Mouse (Mus musculus) testis, adult 2 months (tissue): Measurements from ENCODE around the gene Yju2. TPM values are rescaled to one million over a fixed set of nuclear protein-coding genes. Genes with fewer than 3 reads are reported as not detected.

Experiments
- H3K27ac ChIP-seq: fragments of 200-500 bp; 2 replicates; pipeline ENCODE4 v1.5.1; 2012; ENCODE audit warnings: low read depth, low read length; ENCODE audit not compliant: control insufficient read depth, insufficient read depth
- H3K27me3 ChIP-seq: fragments of 200-500 bp; 2 replicates; pipeline ENCODE4 v1.6.1; 2012; ENCODE audit warnings: mild to moderate bottlenecking, low read length, moderate library complexity; ENCODE audit not compliant: control insufficient read depth, insufficient read depth
- H3K36me3 ChIP-seq: fragments of 200-500 bp; 2 replicates; pipeline ENCODE4 v1.6.1; 2012; ENCODE audit warnings: mild to moderate bottlenecking, low read length; ENCODE audit not compliant: control insufficient read depth, insufficient read depth
- H3K4me1 ChIP-seq: fragments of 200-500 bp; 2 replicates; pipeline ENCODE4 v1.6.1; 2012; ENCODE audit warnings: low read length; ENCODE audit not compliant: control insufficient read depth, insufficient read depth
- H3K4me3 ChIP-seq: fragments of 200-500 bp; 2 replicates; pipeline ENCODE4 v1.5.1; 2012; ENCODE audit warnings: low read depth, mild to moderate bottlenecking, low read length, moderate library complexity, mixed read lengths; ENCODE audit not compliant: control insufficient read depth
- CTCF ChIP-seq: fragments of 200-500 bp; IDR thresholded peaks from 2 replicates; pipeline ENCODE4 v1.5.1; 2012; ENCODE audit warnings: low read depth, mild to moderate bottlenecking, inconsistent platforms, low read length, moderate library complexity; ENCODE audit not compliant: control insufficient read depth, insufficient read depth, insufficient replicate concordance
- POLR2A ChIP-seq: fragments of 200-500 bp; IDR thresholded peaks from 2 replicates; pipeline ENCODE4 v1.6.1; 2012; ENCODE audit warnings: low read depth, mild to moderate bottlenecking, inconsistent platforms, low read length, moderate library complexity; ENCODE audit not compliant: control insufficient read depth
- polyA plus RNA-seq: library from polyadenylated mRNA; depleted of rRNA; stranded (reverse); fragments of >200 nt; gene quantifications from 2 replicates; pipeline ENCODE4 v1.2.3, GENCODE M21; 2012; rRNA removed

Yju2 gene
- polyA plus RNA-seq, 1 experiment = 4.9 TPM

DNA sequence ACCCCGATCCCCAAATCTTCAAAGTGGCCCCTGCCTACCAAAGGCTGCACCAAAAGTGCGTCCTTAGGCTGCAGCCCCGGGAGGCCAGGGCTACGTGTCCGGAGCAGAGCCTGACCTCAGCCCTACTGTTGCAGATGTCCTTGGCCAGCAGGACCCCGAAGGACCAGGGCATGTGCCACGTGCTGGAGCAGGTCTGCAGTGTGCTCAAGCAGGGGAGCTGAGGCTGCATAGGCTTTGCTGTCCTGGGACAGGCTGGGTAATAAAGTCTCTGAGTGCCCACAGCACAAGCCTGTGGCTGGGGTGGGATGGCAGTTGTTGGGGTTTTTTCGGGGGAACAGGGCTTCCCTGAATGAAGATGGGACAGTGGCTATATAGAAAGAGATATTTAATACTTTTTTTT, 57.5 kb downstream of the Yju2 start:
- no peaks in the 10 kb centered on the region for H3K27me3 ChIP-seq
- H3K27ac ChIP-seq = no peak overlapping the region
- H3K4me3 ChIP-seq = no peak overlapping the region
- no peaks in the 10 kb centered on the region for H3K36me3 ChIP-seq
- H3K4me1 ChIP-seq = no peaks in the 10 kb centered on the region
- TF ChIP-seq CTCF (no peak), POLR2A (no peak)

DNA sequence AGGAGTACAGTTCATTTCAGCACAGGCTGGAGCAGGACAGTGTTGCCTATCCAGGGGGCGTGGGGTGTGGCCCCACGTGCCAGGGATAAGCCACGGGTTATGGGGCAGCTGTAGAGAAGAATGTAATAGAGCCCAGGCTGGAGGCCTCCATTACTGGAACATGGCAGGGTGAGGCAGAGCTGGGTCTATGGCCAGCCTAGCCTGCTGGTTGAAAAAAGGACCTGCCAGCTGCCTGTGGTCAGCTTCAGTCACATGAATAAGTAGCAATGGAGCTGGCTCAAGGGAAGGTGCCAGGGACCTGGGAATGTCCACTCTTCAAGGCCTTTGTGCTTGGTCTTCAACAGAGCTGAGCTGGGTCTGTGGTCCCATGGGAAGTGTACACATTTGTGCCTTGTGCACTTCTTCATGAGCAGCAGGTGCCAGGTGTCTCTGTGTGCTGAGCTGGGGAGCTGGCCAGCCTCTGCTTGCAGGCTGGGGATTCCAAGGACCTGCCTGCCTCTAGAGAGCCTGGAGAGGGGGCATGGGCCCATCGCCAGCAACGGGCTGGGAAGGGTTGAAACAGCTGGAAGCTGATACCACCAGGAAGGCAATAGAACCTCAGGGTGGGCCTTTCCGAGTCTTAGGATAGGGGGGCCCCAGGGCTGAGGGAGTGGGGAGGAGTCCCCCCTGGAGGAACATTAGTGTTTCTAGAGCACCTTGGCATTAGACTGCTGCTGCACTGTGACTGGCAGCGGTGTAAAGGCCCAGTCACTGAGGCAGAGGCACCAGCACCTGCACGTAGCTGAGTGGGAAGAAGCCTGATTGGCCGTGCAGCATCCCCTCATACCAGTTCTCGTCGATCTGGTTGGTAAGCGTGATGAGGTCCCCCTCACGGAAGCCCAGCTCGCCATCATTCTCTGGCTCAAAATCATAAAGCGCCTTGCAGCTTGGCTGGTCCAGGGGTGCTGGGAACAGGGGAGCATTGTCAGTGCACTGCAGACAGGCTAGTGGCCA, 58.2 kb downstream of the Yju2 start:
- H3K27ac ChIP-seq = no peak overlapping the region
- no peaks in the 10 kb centered on the region for H3K4me1 ChIP-seq
- no peak overlapping the region for H3K4me3 ChIP-seq
- no peaks in the 10 kb centered on the region for H3K36me3 ChIP-seq
- TF ChIP-seq CTCF (no peak), POLR2A (no peak)
- no peaks in the 10 kb centered on the region for H3K27me3 ChIP-seq

DNA sequence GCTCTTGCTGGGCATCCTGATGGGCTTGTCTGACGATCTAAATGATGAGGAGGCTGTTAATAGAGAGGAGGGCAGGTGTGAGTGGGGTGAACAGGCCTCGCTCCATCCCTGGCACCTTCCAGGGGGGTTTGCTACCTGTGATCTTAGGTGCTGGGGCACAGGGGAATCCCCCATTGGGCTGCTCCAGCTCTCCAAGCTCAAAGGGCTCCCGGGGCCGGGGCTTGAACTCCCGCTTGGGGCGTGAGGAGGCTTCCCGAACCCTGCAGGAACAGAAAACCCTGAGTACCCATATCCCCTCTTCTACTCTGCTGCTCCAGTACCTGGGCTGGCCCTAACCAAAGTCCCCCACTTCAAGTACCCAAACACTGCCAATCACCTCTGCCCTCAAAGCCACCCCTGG, 58.9 kb downstream of the Yju2 start:
- TF ChIP-seq POLR2A = no peak
- TF ChIP-seq CTCF = no peak
- H3K27ac ChIP-seq = no peak overlapping the region
- H3K4me3 ChIP-seq = no peak overlapping the region
- H3K4me1 ChIP-seq = no peaks in the 10 kb centered on the region
- no peaks in the 10 kb centered on the region for H3K36me3 ChIP-seq
- no peaks in the 10 kb centered on the region for H3K27me3 ChIP-seq

Other genes with a start within 250 kb of the Yju2 start
- gene Pot1b, start 246.5 kb upstream of the Yju2 start, polyA plus RNA-seq = 2.8 and 3.4 TPM in 2 replicates
- gene Adgre4, start 209.1 kb upstream of the Yju2 start, polyA plus RNA-seq = not detected in 2 replicates
- gene Zfp119a, start 80.2 kb upstream of the Yju2 start, polyA plus RNA-seq = 0.17 and 0.23 TPM in 2 replicates
- gene Zfp959, start 67.0 kb upstream of the Yju2 start, polyA plus RNA-seq = 0.19 and 0.59 TPM in 2 replicates
- gene Zfp119b, start 9.6 kb upstream of the Yju2 start, polyA plus RNA-seq = 0.24 and 0.48 TPM in 2 replicates
- gene Ebi3, start 6.5 kb upstream of the Yju2 start, polyA plus RNA-seq = 0.53 and 0.75 TPM in 2 replicates
- gene Shd, start 11.4 kb downstream of the Yju2 start, polyA plus RNA-seq = 0.63 and 1.1 TPM in 2 replicates
- gene Fsd1, start 27.4 kb downstream of the Yju2 start, polyA plus RNA-seq = 2.3 and 2.4 TPM in 2 replicates
- 18.4 and 19.1 TPM in 2 replicates for gene Stap2, start 46.5 kb downstream of the Yju2 start, polyA plus RNA-seq
- 12.7 and 13.1 TPM in 2 replicates for gene Mpnd, start 46.6 kb downstream of the Yju2 start, polyA plus RNA-seq
- 91.9 and 105 TPM in 2 replicates for gene Sh3gl1, start 77.5 kb downstream of the Yju2 start, polyA plus RNA-seq
- 70.3 and 71.8 TPM in 2 replicates for gene Chaf1a, start 81.3 kb downstream of the Yju2 start, polyA plus RNA-seq
- gene Ubxn6, start 115.9 kb downstream of the Yju2 start, polyA plus RNA-seq = 646 and 694 TPM in 2 replicates
- gene Hdgfl2, start 120.5 kb downstream of the Yju2 start, polyA plus RNA-seq = 115 and 135 TPM in 2 replicates
- 1.5 and 4.2 TPM in 2 replicates for gene Plin4, start 150.7 kb downstream of the Yju2 start, polyA plus RNA-seq
- gene Plin5, start 158.5 kb downstream of the Yju2 start, polyA plus RNA-seq = 1.7 and 2.7 TPM in 2 replicates
- 3.7 and 5.7 TPM in 2 replicates for gene Lrg1, start 162.9 kb downstream of the Yju2 start, polyA plus RNA-seq
- gene Sema6b, start 181.2 kb downstream of the Yju2 start, polyA plus RNA-seq = 0.28 and 0.63 TPM in 2 replicates
- 0.29 and 0.31 TPM in 2 replicates for gene Tnfaip8l1, start 203.4 kb downstream of the Yju2 start, polyA plus RNA-seq
- gene Mydgf, start 224.8 kb downstream of the Yju2 start, polyA plus RNA-seq = 49.9 and 56.7 TPM in 2 replicates